Mouse (Mus musculus) stomach, embryonic 14.5 days (tissue): Measurements from ENCODE around the gene Gm45618. TPM values are rescaled to one million over a fixed set of nuclear protein-coding genes. Genes with fewer than 3 reads are reported as not detected.

Source experiments
- ATAC-seq: fragments of 200-750 bp; cut with Nextera tagmentation; 2 replicates; pipeline ENCODE4 v1.8.0; 2017; ENCODE audit warnings: low read depth, moderate TSS enrichment; ENCODE audit not compliant: insufficient number of reproducible peaks, insufficient read depth, low FRiP score
- H3K27ac ChIP-seq: fragments of 300-500 bp; sonication (generic); 2 replicates; pipeline ENCODE4 v1.5.1; 2014; ENCODE audit warnings: mild to moderate bottlenecking, low read length, moderate library complexity, mixed read lengths
- H3K27me3 ChIP-seq: fragments of 300-500 bp; sonication (generic); 2 replicates; pipeline ENCODE4 v1.6.1; 2014; ENCODE audit warnings: low read length, control low read depth, mixed read lengths; ENCODE audit not compliant: control insufficient read depth, insufficient read depth
- H3K36me3 ChIP-seq: fragments of 300-500 bp; sonication (generic); 2 replicates; pipeline ENCODE4 v1.6.1; 2014; ENCODE audit warnings: mild to moderate bottlenecking, control low read depth, low read length, moderate library complexity, mixed read lengths; ENCODE audit not compliant: control insufficient read depth, insufficient read depth
- H3K4me1 ChIP-seq: fragments of 300-500 bp; sonication (generic); 2 replicates; pipeline ENCODE4 v1.6.1; 2014; ENCODE audit warnings: low read length, control low read depth, mixed read lengths; ENCODE audit not compliant: control insufficient read depth, insufficient read depth
- H3K4me2 ChIP-seq: fragments of 300-500 bp; sonication (generic); replicated peaks from 2 replicates; pipeline ENCODE4 v1.6.1; 2014; ENCODE audit warnings: low read depth, low read length, control low read depth
- H3K4me3 ChIP-seq: fragments of 300-500 bp; sonication (generic); 2 replicates; pipeline ENCODE4 v1.5.1; 2014; ENCODE audit warnings: low read depth, low read length, control low read depth
- H3K9ac ChIP-seq: fragments of 300-500 bp; sonication (generic); replicated peaks from 2 replicates; pipeline ENCODE4 v1.6.1; 2014; ENCODE audit warnings: low read depth, mild to moderate bottlenecking, control low read depth, low read length, moderate library complexity, mixed read lengths
- H3K9me3 ChIP-seq: fragments of 300-500 bp; sonication (generic); 2 replicates; pipeline ENCODE4 v1.6.1; 2016; ENCODE audit warnings: low read depth, low read length, control low read depth; ENCODE audit not compliant: control insufficient read depth
- WGBS: fragments of 180-500 bp; shearing (Covaris S2); extraction: QIAGEN DNeasy Blood & Tissue Kit; methylation state at CpG from one replicate; pipeline ENCODE4 v1.1.7; 2014; 5-methylcytosine and 5-hydroxymethylcytosine counted together
- polyA plus RNA-seq: library from polyadenylated mRNA; unstranded; fragments of >200 nt; fragmentation: Nextera tagmentation; extraction: Ambion mirVana; gene quantifications from 2 replicates; pipeline ENCODE4 v1.2.1, GENCODE M21; 2014

Gene Gm45618
- polyA plus RNA-seq, 1 experiment from 2014 or later, result not detected

DNA sequence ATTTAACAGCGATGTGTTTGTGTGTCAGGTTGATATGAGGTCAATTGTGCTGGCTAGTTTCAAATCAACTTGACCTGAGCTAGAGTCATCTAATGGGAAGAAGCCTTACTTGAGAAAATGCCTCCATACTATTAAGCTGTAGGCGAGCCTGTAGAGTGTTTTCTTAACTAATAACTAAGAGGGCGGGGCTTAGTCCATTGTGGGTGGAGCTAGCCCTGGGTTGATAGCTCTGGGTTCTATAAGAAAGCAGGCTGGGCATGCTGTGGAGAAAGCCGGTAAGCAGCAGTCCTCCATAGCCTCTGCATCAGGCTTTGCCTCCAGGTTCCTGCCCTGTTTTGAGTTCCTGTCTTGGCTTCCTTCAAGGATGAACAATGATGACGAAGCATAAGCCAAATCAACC lies 15.8 kb downstream of the Gm45618 start:
- Histone ChIP-seq H3K27ac (no peak overlapping the region), H3K4me2 (no peak overlapping the region), H3K36me3 (no peaks in the 10 kb centered on the region), H3K9me3 (no peaks in the 10 kb centered on the region), H3K4me3 (no peak overlapping the region), H3K9ac (no peak overlapping the region), H3K27me3 (no peaks in the 10 kb centered on the region), H3K4me1 (no peaks in the 10 kb centered on the region)
- 53% methylated on average over 5 of the region's 5 CpGs for WGBS
- no peak for ATAC-seq

- H3K9me3 ChIP-seq, result no peaks in the 10 kb centered on the region
- peaks cover 32% of the 10 kb centered on the region for H3K27me3 ChIP-seq
- 0 out of 2 replicates have a peak, but pooled peaks have one; percentile 43 for ATAC-seq
- H3K9ac ChIP-seq, result no peak overlapping the region
- H3K27ac ChIP-seq, result no peak overlapping the region
- H3K4me3 ChIP-seq, result no peak overlapping the region
- H3K4me1 ChIP-seq, result peaks cover 5% of the 10 kb centered on the region; the same call in 1 of the 2 replicates
- no peaks in the 10 kb centered on the region for H3K36me3 ChIP-seq
- WGBS, result 12% methylated on average over 9 of the region's 9 CpGs
- H3K4me2 ChIP-seq, result no peak overlapping the region
Measured at GRCm38 (mm10) chr7:142097776-142098175, 22.8 kb downstream of the Gm45618 start.

GRCm38 (mm10) chr7:142096701-142097100 lies 23.8 kb downstream of the Gm45618 start:
- no peak overlapping the region for H3K27ac ChIP-seq
- no peak overlapping the region for H3K4me3 ChIP-seq
- no peaks in the 10 kb centered on the region for H3K9me3 ChIP-seq
- peaks cover 5% of the 10 kb centered on the region; the same call in 1 of the 2 replicates for H3K4me1 ChIP-seq
- no peak overlapping the region for H3K4me2 ChIP-seq
- 67% methylated on average over 4 of the region's 4 CpGs for WGBS
- no peak for ATAC-seq
- no peak overlapping the region for H3K9ac ChIP-seq
- H3K36me3 ChIP-seq, result no peaks in the 10 kb centered on the region
- H3K27me3 ChIP-seq, result peaks cover 33% of the 10 kb centered on the region

DNA sequence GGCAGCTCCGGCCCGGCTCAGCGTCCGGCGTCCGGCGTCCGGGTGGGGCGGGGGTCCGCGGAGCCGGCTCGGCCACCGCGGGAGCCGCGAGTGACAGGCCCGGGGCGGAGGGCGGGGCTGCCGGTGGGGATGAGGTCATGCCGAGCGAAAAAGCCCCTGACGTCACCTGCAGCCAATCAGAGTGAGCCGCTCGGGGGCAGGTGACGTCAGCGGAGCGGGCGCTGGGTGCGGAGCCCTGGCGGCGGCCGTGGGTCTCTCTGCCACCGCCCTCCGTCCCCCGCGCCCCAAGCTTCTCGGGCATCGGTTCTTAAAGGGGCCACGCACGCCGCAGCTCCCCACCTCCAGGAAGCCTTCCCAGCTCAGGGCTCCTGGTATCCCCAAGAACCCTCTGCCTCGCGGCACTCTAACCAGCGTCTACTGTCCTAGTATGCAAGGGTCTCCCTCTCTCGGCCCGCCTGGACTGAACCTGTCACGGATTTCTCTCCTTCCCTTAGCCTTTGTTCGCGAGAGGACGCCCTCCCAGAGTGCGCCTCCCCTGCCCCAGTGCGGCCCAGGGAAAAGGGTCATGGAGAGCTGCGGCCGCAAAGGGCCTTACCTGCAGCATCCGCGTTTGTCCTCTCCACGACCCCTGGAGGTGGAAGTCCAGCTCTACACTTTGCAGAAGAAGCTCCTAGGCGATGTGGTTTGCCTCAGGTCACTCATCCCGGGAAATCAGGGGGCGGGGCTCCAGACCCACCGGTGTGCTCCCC lies 25.2 kb downstream of the Gm45618 start, which contains the start of gene Dusp8:
Gene Dusp8, minus strand, starts transcription at position 661 of the 749 bp plus-strand sequence.
- Histone ChIP-seq H3K27me3 (peaks cover 33% of the 10 kb centered on the region), H3K27ac (no peak within 1 kb of the TSS), H3K9ac (peak within 1 kb of the TSS; percentile 52), H3K4me3 (peak within 1 kb of the TSS; percentile 50), H3K9me3 (no peaks in the 10 kb centered on the region), H3K4me1 (peaks cover 5% of the 10 kb centered on the region; the same call in 1 of the 2 replicates), H3K4me2 (peak within 1 kb of the TSS; percentile 97), H3K36me3 (no peaks in the 10 kb centered on the region)
- under 1% methylated on average over 62 of the region's 63 CpGs for WGBS
- ATAC-seq, result peak; percentile 90

DNA sequence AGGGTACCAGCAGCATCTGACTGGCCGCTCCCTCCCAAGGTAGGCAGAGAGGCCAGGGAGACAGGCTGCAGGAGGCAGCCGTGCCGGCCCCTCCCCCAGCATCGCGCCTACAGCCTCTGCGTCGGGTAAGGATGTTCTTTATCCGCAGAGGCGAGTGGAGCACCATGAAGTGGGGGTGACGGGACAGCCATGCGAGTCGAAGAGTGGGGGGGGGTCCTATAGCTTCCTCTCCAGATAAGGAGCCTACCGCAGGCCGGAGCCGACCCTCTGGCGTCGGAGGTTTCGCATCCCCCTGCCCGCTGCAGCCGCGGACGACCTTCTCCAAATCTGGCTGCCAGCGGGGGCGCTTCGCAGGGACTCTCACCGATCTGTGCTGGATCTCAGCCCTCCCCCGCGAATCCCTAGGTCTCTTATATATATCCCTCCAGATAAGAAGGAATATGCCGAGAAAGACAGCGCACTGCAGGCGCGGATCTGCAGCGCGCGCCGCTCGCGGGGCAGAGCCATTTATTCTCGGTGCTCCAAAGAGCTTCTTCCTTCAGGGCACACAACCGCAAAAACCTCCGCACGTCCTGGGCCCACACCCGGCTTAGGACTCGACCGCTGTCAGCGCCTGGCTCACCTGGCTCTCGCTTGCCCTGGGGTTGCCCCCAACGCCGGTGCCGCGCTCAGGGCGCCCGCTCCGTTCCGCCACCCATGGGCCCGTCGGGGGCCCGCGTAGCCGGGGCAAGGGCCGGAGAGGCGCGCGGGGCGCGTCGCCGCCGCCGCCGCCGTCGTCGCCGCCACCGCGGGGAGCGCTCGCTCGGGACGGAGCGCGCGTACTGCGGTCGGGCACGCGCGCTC lies 26.0 kb downstream of the Gm45618 start:
- peak overlapping the region; percentile 52 for H3K9ac ChIP-seq
- WGBS, result under 1% methylated on average over 89 of the region's 89 CpGs
- no peak; the same call in none of the 2 replicates for ATAC-seq
- no peak overlapping the region for H3K27ac ChIP-seq
- no peaks in the 10 kb centered on the region for H3K36me3 ChIP-seq
- H3K9me3 ChIP-seq, result no peaks in the 10 kb centered on the region
- peak overlapping the region; percentile 97 for H3K4me2 ChIP-seq
- H3K27me3 ChIP-seq, result peaks cover 33% of the 10 kb centered on the region
- H3K4me1 ChIP-seq, result peaks cover 5% of the 10 kb centered on the region; the same call in 1 of the 2 replicates
- H3K4me3 ChIP-seq, result peak overlapping the region; percentile 50

- ATAC-seq, result no peak
- Histone ChIP-seq H3K36me3 (no peaks in the 10 kb centered on the region), H3K9me3 (no peaks in the 10 kb centered on the region), H3K27ac (no peak overlapping the region), H3K27me3 (peaks cover 33% of the 10 kb centered on the region), H3K4me2 (peak overlapping the region; percentile 97), H3K4me1 (peaks cover 8% of the 10 kb centered on the region; the same call in 1 of the 2 replicates), H3K9ac (no peak overlapping the region), H3K4me3 (peak overlapping the region; percentile 50)
- WGBS, result 39% methylated on average over 6 of the region's 6 CpGs
Measured at GRCm38 (mm10) chr7:142093696-142094240, 26.8 kb downstream of the Gm45618 start.

DNA sequence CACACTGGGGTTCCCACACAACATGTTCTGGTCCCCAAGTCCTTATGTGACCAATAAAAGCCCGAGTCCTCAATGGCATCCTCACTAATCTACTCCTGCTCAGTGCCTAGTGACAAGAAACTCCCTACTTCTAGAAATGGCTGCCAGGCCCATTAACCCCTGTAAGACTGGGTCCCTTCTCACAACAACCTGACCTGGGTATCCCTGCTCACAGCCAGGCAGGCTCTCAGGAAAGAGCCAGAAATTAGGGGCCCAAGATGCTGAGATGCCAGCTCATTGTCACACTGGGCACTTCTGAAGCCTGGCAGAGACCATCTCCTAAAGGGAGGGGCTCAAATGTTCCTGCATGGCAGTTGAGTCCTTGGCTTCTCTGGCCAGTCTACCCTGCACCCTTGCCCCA lies 27.5 kb downstream of the Gm45618 start:
- no peaks in the 10 kb centered on the region for H3K36me3 ChIP-seq
- H3K4me3 ChIP-seq, result no peak overlapping the region
- H3K4me2 ChIP-seq, result no peak overlapping the region
- H3K27ac ChIP-seq, result no peak overlapping the region
- no peak for ATAC-seq
- H3K9me3 ChIP-seq, result no peaks in the 10 kb centered on the region
- 48% methylated on average over 1 of the region's 1 CpGs for WGBS
- H3K9ac ChIP-seq, result no peak overlapping the region
- peaks cover 33% of the 10 kb centered on the region for H3K27me3 ChIP-seq
- H3K4me1 ChIP-seq, result peaks cover 12% of the 10 kb centered on the region; the same call in 1 of the 2 replicates

DNA sequence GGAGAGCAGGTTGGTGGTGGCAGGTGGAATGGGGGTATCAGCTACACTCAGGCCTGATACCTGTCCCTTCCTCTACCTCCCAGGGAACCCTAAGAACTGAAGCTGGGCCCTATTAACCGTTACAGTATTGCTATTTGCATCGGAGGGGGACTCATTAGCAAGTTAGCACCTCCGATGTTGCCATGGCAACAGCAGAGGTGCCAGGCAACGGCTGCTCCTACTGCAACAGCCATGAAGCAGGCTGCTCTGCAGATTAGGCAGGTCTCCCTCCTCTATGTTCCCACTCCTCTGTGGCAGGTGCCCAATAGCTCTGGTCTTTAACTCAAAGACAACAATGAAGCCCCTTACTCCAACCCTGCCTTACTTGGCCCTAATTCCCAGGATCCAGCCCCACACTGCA lies 28.7 kb downstream of the Gm45618 start:
- H3K4me1 ChIP-seq, result peaks cover 12% of the 10 kb centered on the region; the same call in 1 of the 2 replicates
- 12% methylated on average over 4 of the region's 4 CpGs for WGBS
- no peaks in the 10 kb centered on the region for H3K36me3 ChIP-seq
- H3K9ac ChIP-seq, result no peak overlapping the region
- peaks cover 27% of the 10 kb centered on the region for H3K27me3 ChIP-seq
- H3K9me3 ChIP-seq, result no peaks in the 10 kb centered on the region
- H3K4me2 ChIP-seq, result no peak overlapping the region
- no peak overlapping the region for H3K4me3 ChIP-seq
- no peak overlapping the region for H3K27ac ChIP-seq
- ATAC-seq, result no peak
